Mouse (Mus musculus) testis, postnatal 10 days (tissue): Measurements from ENCODE around the gene Hmcn1.

Source experiments
- DNase-seq: peaks from one replicate; pipeline ENCODE4 v3.0.0; 2021; ENCODE audit warnings: low spot score

The Hmcn1 gene

GRCm38 (mm10) chr1:150992711-150993161 lies 499 bp downstream of the Hmcn1 start:
- DNase-seq: no peak

DNA sequence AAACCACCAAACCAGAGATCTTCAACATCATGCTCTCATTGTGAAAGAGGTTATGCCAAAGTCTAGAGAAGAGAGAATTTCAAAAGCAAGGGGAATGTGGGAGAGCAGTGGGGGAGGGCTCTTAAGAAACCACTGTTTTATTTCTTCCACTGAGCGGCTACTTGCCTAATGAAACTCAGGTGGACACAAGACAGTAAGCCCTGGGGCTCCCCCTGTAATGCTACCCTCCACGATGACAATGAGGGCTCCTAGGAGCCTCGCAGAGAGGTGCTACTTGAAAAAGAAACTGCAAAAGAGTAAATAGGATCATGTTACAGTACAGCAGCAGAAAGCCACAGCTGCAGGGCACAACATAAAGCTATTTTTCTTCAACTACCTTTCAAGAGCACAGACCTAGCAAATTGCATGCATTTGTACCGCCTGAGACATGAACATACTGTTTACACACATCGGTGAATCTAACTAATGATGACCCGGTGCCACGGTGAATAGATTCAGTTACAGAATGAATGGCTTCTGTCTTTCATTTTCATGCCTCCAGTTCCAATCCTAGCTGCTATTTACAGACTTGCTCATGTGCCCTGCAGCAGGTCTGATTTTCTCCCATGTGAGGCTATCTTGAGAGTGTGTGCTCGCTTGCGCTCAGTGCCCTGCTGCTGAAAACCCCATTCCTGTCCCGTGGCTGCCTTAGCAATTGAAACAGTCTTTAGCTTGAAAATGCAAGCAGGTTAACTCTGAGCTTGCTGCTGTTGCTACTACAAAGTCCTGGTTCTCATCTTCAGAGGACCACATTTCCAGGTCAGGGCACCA lies 1.3 kb downstream of the Hmcn1 start:
- no peak for DNase-seq

DNA sequence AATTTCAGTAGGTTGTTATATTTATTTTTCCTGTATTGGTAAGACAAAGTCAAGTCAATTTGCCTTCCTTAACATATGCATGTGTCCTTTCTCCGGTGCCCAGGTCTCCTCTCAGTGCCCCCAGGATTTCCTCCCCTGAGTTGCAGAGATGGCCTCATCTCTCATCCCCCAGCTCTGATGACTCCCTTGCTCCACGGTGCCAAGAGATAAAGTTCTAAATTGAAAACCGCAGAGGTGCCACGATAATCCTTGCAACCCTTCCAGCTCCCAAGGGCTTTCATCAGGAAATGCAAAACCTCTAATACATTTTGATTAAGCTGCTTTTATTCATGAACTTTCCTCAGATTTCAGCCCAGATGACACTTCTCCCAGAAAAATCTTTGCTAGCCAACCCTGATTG lies 8.3 kb downstream of the Hmcn1 start:
- DNase-seq: no peak

- no peak for DNase-seq
These were observed 9.1 kb downstream of the Hmcn1 start for GRCm38 (mm10) chr1:150984092-150984503.

DNA sequence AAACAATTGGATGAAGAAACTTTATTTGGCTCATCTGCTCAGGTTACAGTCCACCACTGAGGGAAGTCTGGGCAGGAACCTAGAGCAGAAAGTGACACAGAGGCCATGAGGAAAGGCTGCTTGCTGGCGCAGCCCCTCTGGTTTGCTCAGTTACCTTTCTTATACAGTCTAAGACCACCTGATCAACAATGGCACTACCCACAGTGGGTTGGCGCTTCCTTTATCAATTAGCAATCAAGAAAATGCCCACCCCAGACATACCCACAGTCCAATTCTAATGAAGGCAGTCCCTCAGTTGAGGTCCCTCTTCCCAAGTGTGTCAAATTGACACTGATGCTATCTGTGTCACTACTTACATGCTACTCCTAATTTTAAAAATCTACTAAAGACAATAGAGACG lies 14.6 kb downstream of the Hmcn1 start:
- DNase-seq: no peak

DNA sequence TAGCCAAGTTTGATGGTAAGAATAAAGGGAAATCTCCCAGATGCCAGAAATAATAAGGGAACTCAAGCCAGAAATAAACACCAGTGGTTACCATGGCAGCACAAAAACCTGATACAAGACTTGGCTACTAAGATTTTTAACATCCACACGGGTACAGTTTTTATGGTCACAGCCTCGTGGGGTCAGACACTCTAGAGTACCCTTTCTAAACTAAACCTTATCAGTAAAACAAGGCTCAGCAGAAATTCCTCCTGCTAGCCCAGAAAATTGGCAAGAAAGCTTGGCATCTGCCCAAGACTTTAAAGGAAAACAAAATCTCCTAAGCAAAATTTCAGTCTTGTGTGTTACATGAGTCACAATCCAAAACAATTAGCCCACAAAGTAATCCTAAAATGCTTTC lies 17.0 kb downstream of the Hmcn1 start:
- DNase-seq: no peak

DNA sequence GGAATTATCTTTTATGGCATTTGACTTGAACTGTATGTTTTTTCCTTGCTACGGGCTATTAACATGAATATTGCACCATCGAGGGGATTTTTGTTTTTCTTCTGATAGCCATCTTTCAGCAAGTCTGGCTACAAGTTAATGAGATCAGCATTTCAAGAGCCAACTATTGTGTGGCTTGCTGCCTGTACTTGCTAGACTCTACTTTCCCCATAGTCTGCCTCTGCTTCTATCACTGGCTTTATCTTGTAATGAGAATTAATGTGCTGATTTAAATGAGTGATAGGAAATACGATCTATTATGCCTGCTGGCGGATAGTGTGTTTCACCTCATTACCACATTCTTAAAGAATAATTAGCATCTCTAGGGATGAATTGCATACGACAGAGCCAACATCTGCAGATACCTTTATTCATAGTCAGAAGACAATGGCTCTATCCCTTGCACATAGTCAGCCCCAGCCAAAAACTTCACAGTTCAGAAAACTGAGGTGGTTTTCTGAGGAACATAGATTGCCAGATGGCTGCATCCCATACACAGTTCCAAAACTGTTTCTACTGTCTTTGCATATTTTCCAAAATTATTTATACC lies 33.7 kb downstream of the Hmcn1 start:
- no peak for DNase-seq

- DNase-seq: no peak
These were observed 42.2 kb downstream of the Hmcn1 start for GRCm38 (mm10) chr1:150951004-150951403.

- no peak for DNase-seq
These were observed 43.2 kb downstream of the Hmcn1 start for GRCm38 (mm10) chr1:150950046-150950445.

- DNase-seq: no peak
These were observed 44.3 kb downstream of the Hmcn1 start for GRCm38 (mm10) chr1:150948911-150949310.

- no peak for DNase-seq
These were observed 49.6 kb downstream of the Hmcn1 start for GRCm38 (mm10) chr1:150943601-150944000.

DNA sequence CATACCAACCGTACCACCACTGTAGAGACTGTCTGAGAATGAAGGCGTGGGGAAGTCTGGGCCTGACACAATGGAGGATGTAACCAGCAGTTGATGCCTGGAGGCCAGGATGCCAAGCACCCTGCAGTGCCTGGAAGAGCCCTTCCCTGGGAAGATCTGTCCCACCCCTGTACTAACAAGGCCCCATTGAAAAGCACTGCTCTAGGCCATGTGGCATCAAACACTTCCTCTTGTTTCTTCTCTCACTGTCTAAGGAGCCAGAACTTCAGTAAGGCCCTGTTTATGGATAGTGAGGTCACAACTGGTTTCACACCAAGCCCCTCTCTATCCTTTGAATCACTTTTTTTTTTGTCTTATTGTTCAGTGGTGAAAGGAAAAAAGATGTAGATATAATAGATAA lies 51.1 kb downstream of the Hmcn1 start:
- DNase-seq: no peak

- no peak for DNase-seq
These were observed 56.4 kb downstream of the Hmcn1 start for GRCm38 (mm10) chr1:150936821-150937220.

GRCm38 (mm10) chr1:150933616-150934015 lies 59.6 kb downstream of the Hmcn1 start:
- DNase-seq: no peak

- DNase-seq: no peak
These were observed 72.4 kb downstream of the Hmcn1 start for GRCm38 (mm10) chr1:150920860-150921259.

DNA sequence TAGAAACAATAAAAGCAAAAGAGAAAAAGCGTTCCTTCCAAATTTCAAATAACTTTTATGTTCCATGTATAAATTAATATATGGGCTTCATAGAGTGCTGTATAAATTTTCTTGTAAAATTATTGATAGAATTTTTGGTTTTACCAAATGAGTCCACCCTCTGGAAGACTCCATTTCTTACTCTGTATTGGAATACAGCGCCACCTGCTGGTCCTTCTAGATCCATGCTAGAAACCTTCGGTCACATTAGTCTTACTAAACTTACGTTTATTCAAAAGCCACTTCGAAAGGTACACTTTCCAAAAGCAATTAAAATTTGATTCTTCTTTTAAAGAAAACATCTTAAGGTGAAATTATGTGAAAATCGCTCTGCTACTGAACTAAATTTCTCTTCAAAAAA lies 73.0 kb downstream of the Hmcn1 start:
- peak; percentile 78 for DNase-seq

DNA sequence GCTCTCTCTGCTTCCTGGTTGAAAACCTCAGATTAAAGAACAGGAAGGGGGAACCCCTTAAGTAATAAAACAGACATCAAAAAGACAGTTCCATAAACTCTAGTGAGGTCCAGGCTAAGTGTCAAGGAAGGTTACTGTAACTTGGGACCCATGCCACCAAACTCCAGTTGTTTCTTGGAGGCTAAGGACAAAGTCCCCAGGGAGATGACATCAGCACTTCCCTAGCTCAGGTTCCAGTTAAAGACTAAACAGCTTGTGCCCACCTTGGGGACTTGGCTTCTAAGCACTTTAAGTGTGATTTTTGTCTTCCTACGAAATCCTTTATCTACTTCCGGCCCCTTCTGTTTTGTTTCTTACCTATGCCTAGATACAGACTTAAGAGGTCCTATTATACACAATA lies 78.3 kb downstream of the Hmcn1 start:
- DNase-seq: no peak

GRCm38 (mm10) chr1:150913586-150914136 lies 79.6 kb downstream of the Hmcn1 start:
- no peak for DNase-seq

DNA sequence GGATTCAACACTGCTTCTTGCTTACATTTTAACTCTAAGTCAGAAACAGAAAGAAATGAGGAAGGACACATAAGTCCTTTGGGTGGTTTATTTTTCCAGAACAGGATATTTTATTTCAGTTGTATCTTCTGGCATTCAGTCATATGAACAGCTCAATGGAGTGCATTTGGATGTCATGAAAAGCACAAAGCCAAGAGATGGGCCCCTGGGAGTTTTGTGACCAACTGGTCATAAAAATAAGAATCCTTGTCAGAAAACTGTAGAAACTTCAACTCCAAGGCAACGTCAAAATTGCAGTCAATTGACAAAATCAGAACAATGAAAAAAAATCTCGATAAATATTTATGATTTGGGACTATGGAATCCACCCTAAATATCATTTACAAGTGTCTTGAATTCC lies 83.6 kb downstream of the Hmcn1 start:
- DNase-seq: no peak

DNA sequence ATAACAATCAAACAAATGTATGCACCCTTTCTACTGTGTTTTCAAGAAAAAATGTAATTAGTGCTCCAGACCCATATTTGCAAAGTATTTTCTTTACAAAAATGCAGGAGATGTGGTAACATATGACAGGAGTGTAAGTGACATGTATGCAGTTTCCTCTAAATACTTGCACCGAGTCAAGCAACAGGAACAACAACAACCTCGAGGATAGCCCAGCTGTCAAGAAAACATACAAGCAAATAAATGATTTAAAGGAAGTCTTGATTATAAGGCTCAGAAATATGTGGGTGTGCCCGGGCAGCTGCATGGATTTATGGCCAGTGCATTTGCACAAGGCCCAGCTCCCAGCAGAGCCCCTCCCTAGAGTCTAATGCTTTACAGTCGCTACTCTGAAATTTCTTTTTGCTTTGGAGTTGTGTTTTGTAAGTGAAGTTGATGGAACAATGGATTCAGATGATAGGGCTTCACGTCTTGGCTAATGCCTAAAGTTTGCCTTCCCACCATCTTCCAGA lies 99.5 kb downstream of the Hmcn1 start:
- DNase-seq: no peak

GRCm38 (mm10) chr1:150890017-150890416 lies 103.2 kb downstream of the Hmcn1 start:
- no peak for DNase-seq

GRCm38 (mm10) chr1:150886267-150886666 lies 107.0 kb downstream of the Hmcn1 start:
- DNase-seq: no peak

- no peak for DNase-seq
These were observed 114.8 kb downstream of the Hmcn1 start for GRCm38 (mm10) chr1:150878421-150878820.
